Mouse (Mus musculus): ENCODE results near the gene Tectb. TPM values are rescaled to one million over a fixed set of nuclear protein-coding genes. Genes with fewer than 3 reads are reported as not detected.

The Tectb gene
- polyA plus RNA-seq, 1 experiment from 2014 or later = 0.05 TPM

GRCm38 (mm10) chr19:55193717-55194394 is 13.3 kb downstream of the Tectb start:
- 57% methylated on average over 11 of the region's 11 CpGs for WGBS (ENCODE audit: insufficient replicate concordance)

DNA sequence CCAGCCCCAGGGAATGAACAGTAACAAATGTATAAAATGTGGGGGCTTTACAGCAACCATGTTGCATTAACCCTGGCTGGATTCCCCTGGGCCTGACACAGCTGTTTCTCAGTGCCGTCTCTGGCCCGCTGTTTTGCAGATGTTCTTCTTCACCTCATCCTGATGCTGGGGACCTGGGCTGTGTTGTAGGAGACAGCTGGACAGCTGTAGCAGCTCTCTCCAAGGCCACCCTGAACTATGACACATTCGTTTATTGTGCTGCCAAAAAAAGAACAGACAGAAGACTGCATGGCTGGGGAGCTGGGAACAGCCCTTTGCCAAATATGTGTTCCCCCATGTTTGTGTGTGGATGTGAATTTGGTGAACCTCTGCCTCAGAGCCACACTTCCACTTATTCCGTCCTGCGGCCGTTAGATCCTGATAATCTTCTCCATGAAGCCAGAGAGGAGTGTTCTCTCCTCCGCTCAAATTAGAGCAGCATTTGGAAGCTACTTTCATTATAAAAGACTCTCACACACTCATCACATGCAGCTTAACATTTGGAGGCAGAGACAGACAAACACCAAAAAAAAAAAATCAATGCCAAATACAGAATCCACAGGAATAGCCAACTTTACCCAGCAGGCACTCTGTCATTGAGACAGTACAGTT is 14.1 kb downstream of the Tectb start:
- WGBS (ENCODE audit: insufficient replicate concordance) = 70% methylated on average over 7 of the region's 7 CpGs
- Histone ChIP-seq H3K27ac (no peak overlapping the region), H3K9ac (no peak overlapping the region), H3K27me3 (replicated peaks) (peaks cover 8% of the 10 kb centered on the region; the same call in 1 of the 2 replicates), H3K36me3 (no peaks in the 10 kb centered on the region), H3K9me3 (replicated peaks) (no peaks in the 10 kb centered on the region), H3K4me1 (0 out of 2 replicates have a peak, but pooled peaks cover 4% of the 10 kb centered on the region), H3K4me3 (no peak overlapping the region), H3K4me2 (no peak overlapping the region)
- ATAC-seq = no peak

More at GRCm38 (mm10) chr19:55193717-55194394, 13.3 kb downstream of the Tectb start:
- H3K9ac ChIP-seq = no peak overlapping the region
- H3K27ac ChIP-seq = no peak overlapping the region
- no peak for ATAC-seq
- no peaks in the 10 kb centered on the region for H3K36me3 ChIP-seq
- no peak overlapping the region for H3K4me3 ChIP-seq
- no peak overlapping the region for H3K4me2 ChIP-seq
- H3K4me1 ChIP-seq = 0 out of 2 replicates have a peak, but pooled peaks cover 4% of the 10 kb centered on the region
- 0 out of 2 replicates have a peak, but pooled peaks cover under 1% of the 10 kb centered on the region for H3K27me3 ChIP-seq (replicated peaks)
- no peaks in the 10 kb centered on the region for H3K9me3 ChIP-seq (replicated peaks)

DNA sequence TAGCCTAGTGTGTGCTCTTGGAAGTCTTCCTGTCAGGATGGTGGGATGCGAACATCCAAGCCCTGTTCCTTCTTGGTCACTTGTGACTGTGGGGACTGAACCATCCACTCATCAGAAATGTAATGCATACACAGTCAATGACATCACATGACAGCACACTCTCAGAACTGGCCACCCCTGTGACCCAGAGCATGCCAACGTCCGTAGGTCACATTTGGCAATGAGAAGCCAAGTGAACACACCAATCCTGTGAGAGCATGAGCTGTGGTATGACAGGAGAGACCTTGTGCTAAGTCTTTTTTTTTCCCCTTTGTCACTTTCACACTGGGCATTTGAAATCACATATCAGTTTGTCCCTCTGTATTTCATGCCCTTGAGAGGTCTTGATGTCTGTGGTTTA is 15.0 kb downstream of the Tectb start:
- peaks cover 16% of the 10 kb centered on the region; the same call in 1 of the 2 replicates for H3K27me3 ChIP-seq (replicated peaks)
- whole genome bisulfite sequencing (ENCODE audit: insufficient replicate concordance) = 66% methylated on average over 3 of the region's 3 CpGs
- H3K9ac ChIP-seq = no peak overlapping the region
- no peaks in the 10 kb centered on the region for H3K9me3 ChIP-seq (replicated peaks)
- H3K4me3 ChIP-seq = no peak overlapping the region
- no peaks in the 10 kb centered on the region for H3K36me3 ChIP-seq
- no peak overlapping the region for H3K27ac ChIP-seq
- H3K4me2 ChIP-seq = no peak overlapping the region
- no peak for ATAC-seq
- H3K4me1 ChIP-seq = 0 out of 2 replicates have a peak, but pooled peaks cover 4% of the 10 kb centered on the region

- Histone ChIP-seq H3K4me3 (no peak overlapping the region), H3K4me2 (no peak overlapping the region), H3K27me3 (replicated peaks) (peaks cover 28% of the 10 kb centered on the region; the same call in 1 of the 2 replicates), H3K9me3 (replicated peaks) (no peaks in the 10 kb centered on the region), H3K36me3 (no peaks in the 10 kb centered on the region), H3K4me1 (no peaks in the 10 kb centered on the region), H3K9ac (no peak overlapping the region), H3K27ac (no peak overlapping the region)
- no peak for ATAC-seq
- 29% methylated on average over 5 of the region's 5 CpGs for WGBS (ENCODE audit: insufficient replicate concordance)
Measured at GRCm38 (mm10) chr19:55198303-55198702, 17.8 kb downstream of the Tectb start.

- ATAC-seq = peak; percentile 38; the same call in 1 of the 2 replicates
- H3K27ac ChIP-seq = no peak overlapping the region
- 34% methylated on average over 8 of the region's 8 CpGs for whole genome bisulfite sequencing (ENCODE audit: insufficient replicate concordance)
- H3K4me3 ChIP-seq = no peak overlapping the region
- H3K4me1 ChIP-seq = peaks cover 15% of the 10 kb centered on the region
- H3K4me2 ChIP-seq = peak overlapping the region; percentile 53
- no peaks in the 10 kb centered on the region for H3K9me3 ChIP-seq (replicated peaks)
- H3K36me3 ChIP-seq = no peaks in the 10 kb centered on the region
- H3K9ac ChIP-seq = 0 out of 2 replicates have a peak overlapping the region, but pooled peaks have one; percentile 22
- peaks cover 39% of the 10 kb centered on the region; the same call in 1 of the 2 replicates for H3K27me3 ChIP-seq (replicated peaks)
Measured at GRCm38 (mm10) chr19:55206482-55207138, 26.1 kb downstream of the Tectb start.

GRCm38 (mm10) chr19:55207205-55207604 is 26.7 kb downstream of the Tectb start:
- peaks cover 15% of the 10 kb centered on the region for H3K4me1 ChIP-seq
- no peaks in the 10 kb centered on the region for H3K9me3 ChIP-seq (replicated peaks)
- peaks cover 35% of the 10 kb centered on the region; the same call in 1 of the 2 replicates for H3K27me3 ChIP-seq (replicated peaks)
- H3K9ac ChIP-seq = 0 out of 2 replicates have a peak overlapping the region, but pooled peaks have one; percentile 22
- 0 out of 2 replicates have a peak overlapping the region, but pooled peaks have one; percentile 38 for H3K27ac ChIP-seq
- no peak overlapping the region; the same call in 1 of the 2 replicates for H3K4me3 ChIP-seq
- ATAC-seq = peak; percentile 84
- no peaks in the 10 kb centered on the region for H3K36me3 ChIP-seq
- peak overlapping the region; percentile 53 for H3K4me2 ChIP-seq
- 17% methylated on average over 6 of the region's 6 CpGs for WGBS (ENCODE audit: insufficient replicate concordance)

DNA sequence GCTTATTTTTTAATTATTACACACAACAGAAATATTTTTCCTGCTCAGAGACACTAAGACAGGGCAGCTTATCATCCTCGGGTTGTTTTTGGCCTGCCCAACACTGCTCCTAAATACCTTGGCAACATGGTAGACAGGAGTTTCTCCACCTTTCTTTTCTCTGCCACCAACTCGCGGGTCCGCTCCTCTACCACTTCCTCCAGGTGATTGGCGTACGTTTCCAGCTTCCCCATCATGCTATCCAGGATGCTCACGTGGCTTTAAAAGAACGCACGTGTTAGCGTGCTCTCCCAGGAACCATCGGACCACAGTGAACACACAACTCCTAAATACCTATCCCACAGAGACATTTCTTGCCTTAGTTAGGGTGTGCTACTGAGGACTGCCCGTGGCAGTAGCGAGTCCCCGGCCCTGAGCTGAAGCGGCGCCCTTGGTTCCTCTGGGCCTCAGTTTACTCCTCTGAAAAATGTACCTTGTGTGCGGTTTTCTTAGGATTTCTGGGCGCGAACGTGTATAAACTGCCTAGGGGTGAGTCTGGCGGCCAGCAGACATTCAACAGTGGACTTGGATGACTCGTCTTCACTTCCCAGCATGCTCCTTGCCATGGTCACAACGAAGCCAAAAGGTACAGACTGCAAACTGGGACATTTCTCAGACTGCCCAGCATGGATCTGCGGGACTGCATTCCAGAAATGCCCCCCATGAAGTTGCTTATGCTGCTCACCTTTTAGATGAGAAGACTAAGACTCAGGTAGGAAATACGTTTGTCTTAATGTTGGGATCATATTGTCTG is 27.4 kb downstream of the Tectb start:
- peak overlapping the region; percentile 38; the same call in 1 of the 2 replicates for H3K27ac ChIP-seq
- H3K4me2 ChIP-seq = peak overlapping the region; percentile 53
- peak; percentile 31; the same call in 1 of the 2 replicates for ATAC-seq
- peak overlapping the region; percentile 13; the same call in 1 of the 2 replicates for H3K4me3 ChIP-seq
- H3K9me3 ChIP-seq (replicated peaks) = no peaks in the 10 kb centered on the region
- H3K27me3 ChIP-seq (replicated peaks) = peaks cover 32% of the 10 kb centered on the region; the same call in 1 of the 2 replicates
- H3K4me1 ChIP-seq = peaks cover 15% of the 10 kb centered on the region
- H3K36me3 ChIP-seq = no peaks in the 10 kb centered on the region
- H3K9ac ChIP-seq = peak overlapping the region; percentile 43; the same call in 1 of the 2 replicates
- WGBS (ENCODE audit: insufficient replicate concordance) = 44% methylated on average over 25 of the region's 25 CpGs

DNA sequence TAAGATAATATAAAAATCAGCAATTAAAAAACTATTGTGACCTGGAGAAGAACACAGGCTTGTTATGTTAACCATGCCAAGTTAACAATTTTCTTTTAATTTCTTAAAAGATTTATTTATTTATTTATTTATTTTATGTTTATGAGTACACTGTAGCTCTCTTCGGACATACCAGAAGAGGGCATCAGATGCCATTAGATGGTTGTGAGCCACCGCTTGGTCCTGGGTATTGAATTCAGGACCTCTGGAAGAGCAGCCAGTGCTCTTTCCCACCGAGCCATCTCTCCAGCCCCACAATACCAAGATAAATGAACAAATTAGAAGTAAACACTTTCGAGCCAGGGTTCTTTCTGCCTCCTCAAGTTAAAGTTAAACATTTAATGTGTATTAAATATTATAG is 28.1 kb downstream of the Tectb start:
- Histone ChIP-seq H3K36me3 (no peaks in the 10 kb centered on the region), H3K27me3 (replicated peaks) (peaks cover 29% of the 10 kb centered on the region; the same call in 1 of the 2 replicates), H3K4me2 (no peak overlapping the region), H3K9me3 (replicated peaks) (no peaks in the 10 kb centered on the region), H3K9ac (no peak overlapping the region), H3K27ac (no peak overlapping the region), H3K4me1 (peaks cover 15% of the 10 kb centered on the region), H3K4me3 (no peak overlapping the region)
- ATAC-seq = no peak
- 65% methylated on average over 4 of the region's 4 CpGs for WGBS (ENCODE audit: insufficient replicate concordance)

GRCm38 (mm10) chr19:55209084-55209483 is 28.6 kb downstream of the Tectb start:
- no peak overlapping the region for H3K9ac ChIP-seq
- no peak overlapping the region for H3K4me3 ChIP-seq
- H3K36me3 ChIP-seq = no peaks in the 10 kb centered on the region
- 72% methylated on average over 3 of the region's 3 CpGs for WGBS (ENCODE audit: insufficient replicate concordance)
- no peak overlapping the region for H3K27ac ChIP-seq
- H3K27me3 ChIP-seq (replicated peaks) = peaks cover 25% of the 10 kb centered on the region; the same call in 1 of the 2 replicates
- no peak overlapping the region for H3K4me2 ChIP-seq
- H3K9me3 ChIP-seq (replicated peaks) = no peaks in the 10 kb centered on the region
- ATAC-seq = no peak
- H3K4me1 ChIP-seq = peaks cover 15% of the 10 kb centered on the region

DNA sequence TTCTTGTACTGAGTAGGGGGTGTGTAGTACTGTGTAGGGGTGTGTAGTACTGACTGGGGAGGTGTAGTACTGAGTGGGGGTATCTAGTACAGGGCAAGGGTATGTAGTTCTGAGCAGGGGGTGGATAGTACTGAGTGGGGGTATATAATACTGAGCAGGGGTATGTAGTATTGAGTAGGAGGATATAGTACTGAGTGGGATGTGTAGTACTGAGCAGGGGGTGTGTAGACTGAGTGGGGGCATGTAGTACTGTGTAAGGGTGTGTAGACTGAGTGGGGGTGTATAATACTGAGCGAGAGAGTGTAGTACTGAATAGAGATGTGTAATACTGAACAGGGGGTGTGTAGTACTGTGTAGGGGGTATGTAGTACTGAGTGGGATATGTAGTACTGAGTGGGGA is 31.2 kb downstream of the Tectb start:
- no peak overlapping the region for H3K4me2 ChIP-seq
- H3K27me3 ChIP-seq (replicated peaks) = peaks cover 7% of the 10 kb centered on the region; the same call in 1 of the 2 replicates
- no peaks in the 10 kb centered on the region for H3K36me3 ChIP-seq
- H3K4me1 ChIP-seq = peaks cover 15% of the 10 kb centered on the region
- 74% methylated on average over 1 of the region's 1 CpGs for WGBS (ENCODE audit: insufficient replicate concordance)
- no peak overlapping the region for H3K4me3 ChIP-seq
- no peak overlapping the region for H3K9ac ChIP-seq
- no peaks in the 10 kb centered on the region for H3K9me3 ChIP-seq (replicated peaks)
- ATAC-seq = 0 out of 2 replicates have a peak, but pooled peaks have one; percentile 11
- H3K27ac ChIP-seq = no peak overlapping the region
